Comparison of ENCODE assay signal across 28 mouse cellular contexts in genomic region chr2:150841109-150841508, GRCm38 (mm10). TPM values are rescaled to one million over a fixed set of nuclear protein-coding genes. Genes with fewer than 3 reads are reported as not detected.
A peak's percentile ranks its signal among the peaks of the same experiment; 100 is the strongest.
DNase-seq lines count a peak whose midpoint lies in the region; ATAC-seq and TF ChIP-seq lines count a peak whose summit lies in the region.
"Had no signal": no experiment of that assay in that cellular context is flagged by ENCODE, and none has a peak within 500 bp of the region (broad histone marks: within the 10 kb centered on the region; RNA-seq: fewer than 3 reads in every experiment).

No protein-coding gene starts in this region.

- no peak overlapping the region for H3K9ac ChIP-seq in liver, adult 2 months (ENCODE audit: low read depth, low read length)
- H3K9ac ChIP-seq in liver, embryonic 11.5 days (ENCODE audit: low read depth, low read length): no peak overlapping the region
- no peak overlapping the region for H3K9ac ChIP-seq in ES-Bruce4 (ENCODE audit: low read depth, poor library complexity, severe bottlenecking)
- H3K9ac ChIP-seq: embryonic facial prominence, embryonic 12.5 days; forebrain, embryonic 15.5 days; heart, embryonic 13.5 days; hindbrain, embryonic 14.5 days; liver, embryonic 14.5 days; midbrain, embryonic 15.5 days; neural tube, embryonic 15.5 days had no signal

- no peaks in the 10 kb centered on the region for H3K4me1 ChIP-seq in liver, adult 2 months (ENCODE audit: control insufficient read depth, insufficient read depth, low read length)
- H3K4me1 ChIP-seq in liver, embryonic 11.5 days (replicated peaks; ENCODE audit: control insufficient read depth, insufficient read depth, low read length): no peaks in the 10 kb centered on the region
- H3K4me1 ChIP-seq in ES-Bruce4 (ENCODE audit: control insufficient read depth, insufficient read depth, low read length): peaks cover 13% of the 10 kb centered on the region
- peaks cover 11% of the 10 kb centered on the region for H3K4me1 ChIP-seq in embryonic fibroblast, embryonic 13.5 days (ENCODE audit: control insufficient read depth, insufficient read depth, low read length)
- H3K4me1 ChIP-seq: embryonic facial prominence, embryonic 12.5 days; forebrain, embryonic 10.5 days; forebrain, embryonic 15.5 days; midbrain, embryonic 10.5 days; midbrain, embryonic 15.5 days had no signal

- intact Hi-C loops in gastrocnemius, adult 2 months (cut with DNase I): no loop called here

- H3K27me3 ChIP-seq in liver, adult 2 months (ENCODE audit: control insufficient read depth, insufficient read depth, low read length): no peaks in the 10 kb centered on the region
- H3K27me3 ChIP-seq in liver, embryonic 11.5 days (replicated peaks; ENCODE audit: control insufficient read depth, insufficient read depth, low read length): no peaks in the 10 kb centered on the region
- no peaks in the 10 kb centered on the region for H3K27me3 ChIP-seq in ES-Bruce4 (ENCODE audit: control insufficient read depth, insufficient read depth, low read length, poor library complexity, severe bottlenecking)
- H3K27me3 ChIP-seq: embryonic facial prominence, embryonic 12.5 days; forebrain, embryonic 15.5 days; heart, embryonic 13.5 days; midbrain, embryonic 15.5 days; neural tube, embryonic 15.5 days had no signal

- H3K4me3 ChIP-seq in gastrocnemius, adult 2 months: no peak overlapping the region
- H3K4me3 ChIP-seq in liver, adult 2 months (ENCODE audit: insufficient read depth, low read depth, low read length): no peak overlapping the region
- H3K4me3 ChIP-seq in liver, embryonic 11.5 days (ENCODE audit: low read depth, low read length): no peak overlapping the region
- H3K4me3 ChIP-seq in ES-Bruce4 (ENCODE audit: low read depth, low read length): no peak overlapping the region
- H3K4me3 ChIP-seq in embryonic fibroblast, embryonic 13.5 days (ENCODE audit: insufficient read depth, low read length): no peak overlapping the region
- H3K4me3 ChIP-seq: embryonic facial prominence, embryonic 12.5 days; forebrain, embryonic 10.5 days; forebrain, embryonic 15.5 days; heart, embryonic 13.5 days; midbrain, embryonic 10.5 days; midbrain, embryonic 15.5 days; neural tube, embryonic 15.5 days had no signal

- no peak for TF ChIP-seq EP300 in ES-Bruce4 (IDR thresholded peaks at IDR 0.05; ENCODE audit: insufficient read depth, low read depth, low read length)

- 88% methylated on average over 11 of the region's 11 CpGs for WGBS in liver, adult 2 months
- whole genome bisulfite sequencing in liver, embryonic 11.5 days: 67% methylated on average over 11 of the region's 11 CpGs

- H3K9me3 ChIP-seq in liver, embryonic 11.5 days (ENCODE audit: control insufficient read depth, low read length): no peaks in the 10 kb centered on the region
- no peaks in the 10 kb centered on the region for H3K9me3 ChIP-seq in ES-Bruce4 (replicated peaks; ENCODE audit: control insufficient read depth, insufficient read depth, low read length, poor library complexity, severe bottlenecking)
- H3K9me3 ChIP-seq: embryonic facial prominence, embryonic 12.5 days; forebrain, embryonic 10.5 days; forebrain, embryonic 15.5 days; heart, embryonic 13.5 days; midbrain, embryonic 10.5 days; midbrain, embryonic 15.5 days; neural tube, embryonic 15.5 days had no signal

- TF ChIP-seq POLR2A in liver, adult 2 months (IDR thresholded peaks at IDR 0.05; ENCODE audit: extremely low read depth, insufficient read depth, low read length): no peak
- TF ChIP-seq POLR2A in ES-Bruce4 (IDR thresholded peaks at IDR 0.05; ENCODE audit: insufficient read depth, low read length): no peak
- no peak for TF ChIP-seq POLR2A in embryonic fibroblast, embryonic 13.5 days (IDR thresholded peaks at IDR 0.05; ENCODE audit: low read depth, low read length)

- peak overlapping the region; percentile 40; the same call in 1 of the 2 replicates for H3K27ac ChIP-seq in gastrocnemius, adult 2 months
- peak overlapping the region; percentile 35 for H3K27ac ChIP-seq in liver, adult 2 months (replicated peaks; ENCODE audit: insufficient read depth, low read depth, low read length)
- no peak overlapping the region for H3K27ac ChIP-seq in liver, embryonic 11.5 days (ENCODE audit: low read depth, low read length)
- H3K27ac ChIP-seq in ES-Bruce4 (ENCODE audit: insufficient read depth, low read length): no peak overlapping the region
- peak overlapping the region; percentile 68; the same call in 1 of the 2 replicates for H3K27ac ChIP-seq in embryonic fibroblast, embryonic 13.5 days (ENCODE audit: insufficient read depth, low read length)
- H3K27ac ChIP-seq: embryonic facial prominence, embryonic 12.5 days; forebrain, embryonic 10.5 days; forebrain, embryonic 15.5 days; heart, embryonic 13.5 days; hindbrain, embryonic 14.5 days; liver, embryonic 14.5 days; midbrain, embryonic 10.5 days; midbrain, embryonic 15.5 days; neural tube, embryonic 15.5 days had no signal

- TF ChIP-seq CTCF in gastrocnemius, adult 2 months (IDR thresholded peaks at IDR 0.05): no peak
- no peak for TF ChIP-seq CTCF in liver, adult 2 months (IDR thresholded peaks at IDR 0.05; ENCODE audit: low read depth, low read length)
- peak; percentile 0 for TF ChIP-seq CTCF in ES-Bruce4 (IDR thresholded peaks at IDR 0.05; ENCODE audit: low read depth, low read length)
- no peak for TF ChIP-seq CTCF in embryonic fibroblast, embryonic 13.5 days (IDR thresholded peaks at IDR 0.05; ENCODE audit: borderline replicate concordance, insufficient read depth, low read length)

- H3K4me2 ChIP-seq in liver, embryonic 11.5 days: no peak overlapping the region
- H3K4me2 ChIP-seq: embryonic facial prominence, embryonic 12.5 days; forebrain, embryonic 15.5 days; heart, embryonic 13.5 days; hindbrain, embryonic 14.5 days; midbrain, embryonic 15.5 days; neural tube, embryonic 15.5 days had no signal

- DNase-seq in gastrocnemius, adult 2 months: no peak
- no peak for DNase-seq in gastrocnemius, adult 18-20 months (ENCODE audit: low spot score)
- no peak for DNase-seq in liver, adult 2 months (ENCODE audit: extremely low read depth, low read depth, low spot score)
- no peak for DNase-seq in liver, embryonic 11.5 days (ENCODE audit: low spot score)
- no peak for DNase-seq in adrenal gland, adult 8-10 months
- DNase-seq: adrenal gland, postnatal 25 days; cerebellum, adult 8-10 months; cerebellum, postnatal 25 days; gastrocnemius, postnatal 14 days; heart, postnatal 10 days; kidney, postnatal 10 days; left cerebral cortex, postnatal 4 days; lung, adult 2 months; lung, postnatal 10 days; thymus, adult 2 months; thymus, postnatal 36 days had no signal

- no peaks in the 10 kb centered on the region for H3K79me2 ChIP-seq in liver, adult 2 months (ENCODE audit: control insufficient read depth, insufficient read depth, low read length)

- peaks cover under 1% of the 10 kb centered on the region; the same call in 1 of the 2 replicates for H3K36me3 ChIP-seq in liver, adult 2 months (ENCODE audit: control insufficient read depth, insufficient read depth, low read length)
- H3K36me3 ChIP-seq in liver, embryonic 11.5 days (ENCODE audit: control insufficient read depth, insufficient read depth, low read length): no peaks in the 10 kb centered on the region
- H3K36me3 ChIP-seq in ES-Bruce4 (ENCODE audit: control insufficient read depth, insufficient read depth, low read length, poor library complexity, severe bottlenecking): no peaks in the 10 kb centered on the region

- ATAC-seq in liver, embryonic 11.5 days (replicated peaks; ENCODE audit: low FRiP score): no peak
- ATAC-seq: forebrain, embryonic 15.5 days; intestine, postnatal 0 days; midbrain, embryonic 15.5 days had no signal

RNA-seq across cellular contexts. Expression of gene Pygb, which starts 54.6 kb away (rescaled TPM):
- total RNA-seq in gastrocnemius, adult 2 months (2021): 1 to 10 TPM; 4.9 to 5.5 TPM
- 1 to 10 TPM; 4.5 to 5.5 TPM for total RNA-seq in gastrocnemius, adult 18-20 months (2021)
- total RNA-seq in liver, adult 2 months (2014; rRNA removed): 4.8 and 6.0 TPM in 2 replicates
- polyA plus RNA-seq in liver, adult 2 months (2012; rRNA removed): 2.5 and 3.3 TPM in 2 replicates
- polyA plus RNA-seq in liver, embryonic 11.5 days (2014; fragmentation: Nextera tagmentation; extraction: Ambion mirVana): 35.7 and 37.3 TPM in 2 replicates
- polyA plus RNA-seq in ES-Bruce4 (2011; ENCODE audit: insufficient read depth, insufficient read length, low read depth, missing spikeins): 39.5 and 45.4 TPM in 2 replicates
- 67.4 and 91.7 TPM in 2 replicates for polyA plus RNA-seq in embryonic fibroblast, embryonic 13.5 days (2011; ENCODE audit: insufficient read length, low read depth, missing spikeins)
- 10 to 100 TPM; 42.0 to 71.6 (median 58.0) TPM for total RNA-seq in adrenal gland, adult 8-10 months (2022)

Comparison
In these comparisons a context has a peak if more than half of its experiments do, and no peak if none do; other contexts are left out.
1. H3K27ac ChIP-seq: peak in gastrocnemius, adult 2 months (single experiment), liver, adult 2 months (single experiment) and embryonic fibroblast, embryonic 13.5 days (single experiment); none in liver, embryonic 11.5 days (single experiment) and ES-Bruce4 (single experiment).